Mouse (Mus musculus): Measurements from ENCODE around the gene Mpped1. TPM values are rescaled to one million over a fixed set of nuclear protein-coding genes. Genes with fewer than 3 reads are reported as not detected.

Gene Mpped1
- polyA plus RNA-seq, 1 experiment: 144 TPM

- peak; percentile 38 to 87 for DNase-seq (ENCODE audit: extremely low spot score in 1 of 2, low spot score in 1 of 2)
Measured at GRCm38 (mm10) chr15:83784772-83785171, 5.5 kb downstream of the Mpped1 start.

- DNase-seq (ENCODE audit: extremely low spot score in 1 of 2, low spot score in 1 of 2): no peak
Measured at GRCm38 (mm10) chr15:83789046-83789445, 9.8 kb downstream of the Mpped1 start.

GRCm38 (mm10) chr15:83796924-83797323 is 17.7 kb downstream of the Mpped1 start:
- no peak for DNase-seq (ENCODE audit: extremely low spot score in 1 of 2, low spot score in 1 of 2)

- DNase-seq (ENCODE audit: extremely low spot score in 1 of 2, low spot score in 1 of 2): no peak
Measured at GRCm38 (mm10) chr15:83798964-83799363, 19.7 kb downstream of the Mpped1 start.

- DNase-seq (ENCODE audit: extremely low spot score in 1 of 2, low spot score in 1 of 2): no peak
Measured at GRCm38 (mm10) chr15:83801011-83801410, 21.7 kb downstream of the Mpped1 start.

GRCm38 (mm10) chr15:83814106-83814505 is 34.8 kb downstream of the Mpped1 start:
- DNase-seq (ENCODE audit: extremely low spot score in 1 of 2, low spot score in 1 of 2): no peak

GRCm38 (mm10) chr15:83828011-83828410 is 48.7 kb downstream of the Mpped1 start:
- DNase-seq (ENCODE audit: extremely low spot score in 1 of 2, low spot score in 1 of 2): no peak

GRCm38 (mm10) chr15:83829226-83829625 is 50.0 kb downstream of the Mpped1 start:
- DNase-seq (ENCODE audit: extremely low spot score in 1 of 2, low spot score in 1 of 2): peak in 1 of 2 experiments; percentile 62

- peak in 1 of 2 experiments; percentile 58 for DNase-seq (ENCODE audit: extremely low spot score in 1 of 2, low spot score in 1 of 2)
Measured at GRCm38 (mm10) chr15:83832265-83832664, 53.0 kb downstream of the Mpped1 start.

- DNase-seq (ENCODE audit: extremely low spot score in 1 of 2, low spot score in 1 of 2): peak in 1 of 2 experiments; percentile 72
Measured at GRCm38 (mm10) chr15:83840950-83841719, 61.9 kb downstream of the Mpped1 start.

- no peak for DNase-seq (ENCODE audit: extremely low spot score in 1 of 2, low spot score in 1 of 2)
Measured at GRCm38 (mm10) chr15:83842419-83842818, 63.2 kb downstream of the Mpped1 start.

GRCm38 (mm10) chr15:83842915-83843789 is 63.9 kb downstream of the Mpped1 start:
- DNase-seq (ENCODE audit: extremely low spot score in 1 of 2, low spot score in 1 of 2): no peak

GRCm38 (mm10) chr15:83845734-83846133 is 66.5 kb downstream of the Mpped1 start:
- no peak for DNase-seq (ENCODE audit: extremely low spot score in 1 of 2, low spot score in 1 of 2)

- DNase-seq (ENCODE audit: extremely low spot score in 1 of 2, low spot score in 1 of 2): no peak
Measured at GRCm38 (mm10) chr15:83846592-83846991, 67.3 kb downstream of the Mpped1 start.

- DNase-seq (ENCODE audit: extremely low spot score in 1 of 2, low spot score in 1 of 2): peak in 1 of 2 experiments; percentile 58
Measured at GRCm38 (mm10) chr15:83847512-83847911, 68.2 kb downstream of the Mpped1 start.

- DNase-seq (ENCODE audit: extremely low spot score in 1 of 2, low spot score in 1 of 2): peak in 1 of 2 experiments; percentile 73
Measured at GRCm38 (mm10) chr15:83848193-83848592, 68.9 kb downstream of the Mpped1 start.

GRCm38 (mm10) chr15:83853400-83853811 is 74.1 kb downstream of the Mpped1 start:
- DNase-seq (ENCODE audit: extremely low spot score in 1 of 2, low spot score in 1 of 2): peak in 1 of 2 experiments; percentile 63

- peak in 1 of 2 experiments; percentile 92 for DNase-seq (ENCODE audit: extremely low spot score in 1 of 2, low spot score in 1 of 2)
Measured at GRCm38 (mm10) chr15:83857129-83857528, 77.9 kb downstream of the Mpped1 start.

- DNase-seq (ENCODE audit: extremely low spot score in 1 of 2, low spot score in 1 of 2): no peak
Measured at GRCm38 (mm10) chr15:83865626-83866025, 86.4 kb downstream of the Mpped1 start.

GRCm38 (mm10) chr15:83870936-83871335 is 91.7 kb downstream of the Mpped1 start:
- DNase-seq (ENCODE audit: extremely low spot score in 1 of 2, low spot score in 1 of 2): no peak

- no peak for DNase-seq (ENCODE audit: extremely low spot score in 1 of 2, low spot score in 1 of 2)
Measured at GRCm38 (mm10) chr15:83877155-83877866, 98.0 kb downstream of the Mpped1 start.

All from frontal cortex, adult 2 months (tissue).